Mouse (Mus musculus) stomach, embryonic 16.5 days (tissue): ENCODE results near the gene Gria1. TPM values are rescaled to one million over a fixed set of nuclear protein-coding genes. Genes with fewer than 3 reads are reported as not detected.

Experiments
- ATAC-seq: fragments of 200-750 bp; cut with Nextera tagmentation; 2 replicates; pipeline ENCODE4 v1.8.0; 2017; ENCODE audit warnings: moderate number of reproducible peaks, moderate TSS enrichment; ENCODE audit not compliant: insufficient read depth, low FRiP score
- H3K27ac ChIP-seq: fragments of 300-500 bp; sonication (generic); 2 replicates; pipeline ENCODE4 v1.5.1; 2014; ENCODE audit warnings: low read length
- H3K27me3 ChIP-seq: fragments of 300-500 bp; sonication (generic); 2 replicates; pipeline ENCODE4 v1.6.1; 2014; ENCODE audit warnings: low read length, control low read depth, mixed read lengths; ENCODE audit not compliant: control insufficient read depth, insufficient read depth
- H3K36me3 ChIP-seq: fragments of 300-500 bp; sonication (generic); 2 replicates; pipeline ENCODE4 v1.6.1; 2014; ENCODE audit warnings: low read length; ENCODE audit not compliant: control insufficient read depth, insufficient read depth
- H3K4me1 ChIP-seq: fragments of 300-500 bp; sonication (generic); 2 replicates; pipeline ENCODE4 v1.6.1; 2014; ENCODE audit warnings: low read length, control low read depth, mixed read lengths; ENCODE audit not compliant: control insufficient read depth, insufficient read depth
- H3K4me2 ChIP-seq: fragments of 300-500 bp; sonication (generic); 2 replicates; pipeline ENCODE4 v1.6.1; 2014; ENCODE audit warnings: low read depth, low read length, mixed read lengths
- H3K4me3 ChIP-seq: fragments of 300-500 bp; sonication (generic); replicated peaks from 2 replicates; pipeline ENCODE4 v1.5.1; 2014; ENCODE audit warnings: mild to moderate bottlenecking, low read length
- H3K9ac ChIP-seq: fragments of 300-500 bp; sonication (generic); 2 replicates; pipeline ENCODE4 v1.6.1; 2014; ENCODE audit warnings: low read length
- H3K9me3 ChIP-seq: fragments of 300-500 bp; sonication (generic); replicated peaks from 2 replicates; pipeline ENCODE4 v1.6.1; 2016; ENCODE audit warnings: low read length, control low read depth; ENCODE audit not compliant: control insufficient read depth
- whole genome bisulfite sequencing: fragments of 180-500 bp; shearing (Covaris S2); extraction: QIAGEN DNeasy Blood & Tissue Kit; methylation state at CpG from one replicate; pipeline ENCODE4 v1.1.7; 2014; 5-methylcytosine and 5-hydroxymethylcytosine counted together
- polyA plus RNA-seq: library from polyadenylated mRNA; unstranded; fragments of >200 nt; fragmentation: Nextera tagmentation; extraction: Ambion mirVana; gene quantifications from 2 replicates; pipeline ENCODE4 v1.2.1, GENCODE M21; 2015

Gene Gria1
- polyA plus RNA-seq, 1 experiment from 2014 or later = 1.7 TPM

DNA sequence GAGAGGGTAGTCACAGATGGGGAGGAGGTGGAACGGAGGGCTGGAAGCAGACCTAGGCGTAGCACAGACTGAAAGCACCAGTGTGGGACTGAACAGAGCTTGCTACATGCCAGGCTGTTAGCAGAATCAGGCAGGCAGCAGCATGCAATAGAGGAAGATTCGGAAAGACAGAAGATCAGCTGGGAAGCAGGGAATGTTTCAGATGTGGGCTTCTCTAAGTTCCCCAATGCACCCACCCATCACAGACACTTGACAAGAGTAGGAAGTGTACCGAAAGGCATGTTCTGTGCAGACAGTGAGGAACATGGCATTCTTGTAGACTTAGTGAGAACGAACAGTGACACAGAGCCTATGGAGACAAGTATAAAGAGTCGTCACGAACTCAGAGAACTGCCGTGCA lies 260.5 kb downstream of the Gria1 start:
- H3K9me3 ChIP-seq = no peaks in the 10 kb centered on the region
- H3K36me3 ChIP-seq = no peaks in the 10 kb centered on the region
- no peak overlapping the region for H3K27ac ChIP-seq
- H3K9ac ChIP-seq = no peak overlapping the region
- no peak overlapping the region for H3K4me2 ChIP-seq
- H3K4me1 ChIP-seq = no peaks in the 10 kb centered on the region
- no peak for ATAC-seq
- WGBS = 86% methylated on average over 8 of the region's 8 CpGs
- no peak overlapping the region for H3K4me3 ChIP-seq
- H3K27me3 ChIP-seq = no peaks in the 10 kb centered on the region

GRCm38 (mm10) chr11:57274687-57275086 lies 263.5 kb downstream of the Gria1 start:
- H3K4me2 ChIP-seq = no peak overlapping the region
- no peak overlapping the region for H3K4me3 ChIP-seq
- H3K9me3 ChIP-seq = no peaks in the 10 kb centered on the region
- no peaks in the 10 kb centered on the region for H3K27me3 ChIP-seq
- no peak overlapping the region for H3K9ac ChIP-seq
- H3K4me1 ChIP-seq = no peaks in the 10 kb centered on the region
- no peaks in the 10 kb centered on the region for H3K36me3 ChIP-seq
- 92% methylated on average over 4 of the region's 4 CpGs for WGBS
- ATAC-seq = no peak
- no peak overlapping the region for H3K27ac ChIP-seq

DNA sequence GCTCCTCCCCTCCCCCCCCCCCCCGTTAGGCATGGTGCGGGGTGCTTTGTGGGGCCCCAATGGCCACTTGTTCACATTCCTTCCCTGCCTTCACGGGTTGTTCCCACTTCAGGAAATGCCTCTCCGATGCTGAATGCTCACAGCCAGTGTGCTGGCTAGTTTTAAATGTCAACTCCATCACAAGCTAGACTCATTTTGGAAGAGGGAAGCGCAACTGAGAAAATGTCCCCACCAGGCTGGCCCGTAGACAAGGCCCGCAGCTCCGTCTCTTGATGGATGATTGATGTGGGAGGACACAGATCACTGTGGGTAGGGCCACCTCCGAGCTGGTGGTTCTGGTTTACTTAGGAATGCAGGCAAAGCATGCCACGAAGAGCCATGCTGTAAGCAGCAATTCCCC lies 266.9 kb downstream of the Gria1 start:
- no peak overlapping the region for H3K4me2 ChIP-seq
- 29% methylated on average over 10 of the region's 10 CpGs for WGBS
- H3K27me3 ChIP-seq = no peaks in the 10 kb centered on the region
- no peak overlapping the region for H3K4me3 ChIP-seq
- ATAC-seq = no peak
- no peak overlapping the region for H3K27ac ChIP-seq
- H3K9ac ChIP-seq = no peak overlapping the region
- H3K9me3 ChIP-seq = no peaks in the 10 kb centered on the region
- no peaks in the 10 kb centered on the region for H3K36me3 ChIP-seq
- H3K4me1 ChIP-seq = no peaks in the 10 kb centered on the region

GRCm38 (mm10) chr11:57286119-57286518 lies 274.9 kb downstream of the Gria1 start:
- no peaks in the 10 kb centered on the region for H3K36me3 ChIP-seq
- no peak overlapping the region for H3K4me3 ChIP-seq
- no peak for ATAC-seq
- H3K27ac ChIP-seq = no peak overlapping the region
- WGBS = 79% methylated on average over 2 of the region's 2 CpGs
- H3K4me1 ChIP-seq = no peaks in the 10 kb centered on the region
- H3K9me3 ChIP-seq = no peaks in the 10 kb centered on the region
- H3K27me3 ChIP-seq = no peaks in the 10 kb centered on the region
- no peak overlapping the region for H3K9ac ChIP-seq
- H3K4me2 ChIP-seq = no peak overlapping the region

- H3K9me3 ChIP-seq = no peaks in the 10 kb centered on the region
- 84% methylated on average over 8 of the region's 8 CpGs for WGBS
- no peak for ATAC-seq
Observed at GRCm38 (mm10) chr11:57297376-57297775, 286.2 kb downstream of the Gria1 start.

DNA sequence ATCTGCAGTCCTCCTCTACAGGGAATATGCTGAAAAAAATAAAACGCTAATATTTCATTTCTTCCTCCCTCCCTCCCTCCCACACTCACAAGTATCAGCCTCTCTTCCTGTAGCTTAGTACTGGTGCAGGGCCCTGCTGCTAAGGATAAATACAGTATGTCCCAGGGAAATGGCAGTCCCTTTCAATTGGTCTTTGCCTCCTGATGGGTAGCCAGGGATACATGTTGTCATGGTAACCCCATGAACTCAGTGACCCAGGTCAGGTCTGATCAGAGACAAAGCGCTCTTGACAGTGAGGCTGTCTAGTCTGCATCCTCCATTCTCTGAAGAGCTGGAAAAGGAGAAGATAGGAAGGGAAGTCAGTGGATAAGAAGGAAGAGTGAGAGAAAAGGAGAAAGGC lies 287.1 kb downstream of the Gria1 start:
- Histone ChIP-seq H3K4me2 (no peak overlapping the region), H3K9me3 (no peaks in the 10 kb centered on the region), H3K27ac (no peak overlapping the region), H3K9ac (no peak overlapping the region), H3K27me3 (no peaks in the 10 kb centered on the region), H3K36me3 (no peaks in the 10 kb centered on the region), H3K4me3 (no peak overlapping the region), H3K4me1 (no peaks in the 10 kb centered on the region)
- 57% methylated on average over 2 of the region's 2 CpGs for whole genome bisulfite sequencing
- ATAC-seq = no peak

More at GRCm38 (mm10) chr11:57297376-57297775, 286.2 kb downstream of the Gria1 start:
- H3K4me2 ChIP-seq = no peak overlapping the region
- no peaks in the 10 kb centered on the region for H3K36me3 ChIP-seq
- H3K9ac ChIP-seq = no peak overlapping the region
- H3K4me1 ChIP-seq = no peaks in the 10 kb centered on the region
- H3K27me3 ChIP-seq = no peaks in the 10 kb centered on the region
- H3K27ac ChIP-seq = no peak overlapping the region
- no peak overlapping the region for H3K4me3 ChIP-seq

GRCm38 (mm10) chr11:57298665-57299064 lies 287.5 kb downstream of the Gria1 start:
- ATAC-seq = no peak
- no peak overlapping the region for H3K4me3 ChIP-seq

GRCm38 (mm10) chr11:57303602-57304001 lies 292.4 kb downstream of the Gria1 start:
- no peaks in the 10 kb centered on the region for H3K36me3 ChIP-seq
- no peaks in the 10 kb centered on the region for H3K9me3 ChIP-seq
- H3K9ac ChIP-seq = no peak overlapping the region
- H3K4me1 ChIP-seq = no peaks in the 10 kb centered on the region
- H3K4me2 ChIP-seq = no peak overlapping the region
- 86% methylated on average over 1 of the region's 1 CpGs for WGBS
- no peak overlapping the region for H3K4me3 ChIP-seq
- H3K27me3 ChIP-seq = no peaks in the 10 kb centered on the region
- H3K27ac ChIP-seq = no peak overlapping the region
- no peak for ATAC-seq

More at GRCm38 (mm10) chr11:57298665-57299064, 287.5 kb downstream of the Gria1 start:
- H3K4me2 ChIP-seq = no peak overlapping the region
- H3K36me3 ChIP-seq = no peaks in the 10 kb centered on the region
- no peaks in the 10 kb centered on the region for H3K27me3 ChIP-seq
- H3K9me3 ChIP-seq = no peaks in the 10 kb centered on the region
- no peak overlapping the region for H3K27ac ChIP-seq
- H3K9ac ChIP-seq = no peak overlapping the region
- no peaks in the 10 kb centered on the region for H3K4me1 ChIP-seq

DNA sequence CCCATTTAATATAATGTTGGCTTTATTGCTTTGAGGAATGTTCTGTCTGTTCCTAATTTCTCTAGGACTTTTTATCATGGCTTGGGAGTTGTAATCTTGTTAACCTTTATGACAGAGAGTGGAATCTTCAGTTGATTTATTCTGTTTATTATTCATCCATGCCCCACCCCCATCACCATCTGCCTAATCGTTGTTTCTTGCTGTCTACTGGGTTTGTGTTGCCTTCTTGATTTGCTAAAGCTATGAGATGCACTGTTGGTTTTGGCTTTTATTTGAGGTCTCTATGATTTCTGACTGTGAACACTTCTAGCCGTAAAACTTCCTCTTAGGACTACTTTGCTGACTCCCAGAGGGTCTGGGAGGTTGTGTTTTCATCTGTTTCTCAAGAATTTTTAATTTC lies 294.9 kb downstream of the Gria1 start:
- Histone ChIP-seq H3K9me3 (no peaks in the 10 kb centered on the region), H3K4me3 (no peak overlapping the region), H3K9ac (no peak overlapping the region), H3K4me1 (no peaks in the 10 kb centered on the region), H3K27ac (no peak overlapping the region), H3K36me3 (no peaks in the 10 kb centered on the region), H3K27me3 (no peaks in the 10 kb centered on the region), H3K4me2 (no peak overlapping the region)
- ATAC-seq = no peak
- WGBS = 66% methylated on average over 2 of the region's 2 CpGs

GRCm38 (mm10) chr11:57306892-57307291 lies 295.7 kb downstream of the Gria1 start:
- H3K27ac ChIP-seq = no peak overlapping the region
- no peaks in the 10 kb centered on the region for H3K36me3 ChIP-seq
- no peak overlapping the region for H3K9ac ChIP-seq
- ATAC-seq = no peak
- H3K4me3 ChIP-seq = no peak overlapping the region
- WGBS = 100% methylated on average over 1 of the region's 1 CpGs
- no peaks in the 10 kb centered on the region for H3K4me1 ChIP-seq
- no peaks in the 10 kb centered on the region for H3K27me3 ChIP-seq
- H3K4me2 ChIP-seq = no peak overlapping the region
- no peaks in the 10 kb centered on the region for H3K9me3 ChIP-seq
